Mouse (Mus musculus) heart, embryonic 12.5 days (tissue): ENCODE results near the gene Agxt. TPM values are rescaled to one million over a fixed set of nuclear protein-coding genes. Genes with fewer than 3 reads are reported as not detected.

Experiments used
- ATAC-seq: fragments of 200-750 bp; cut with Nextera tagmentation; 2 replicates; pipeline ENCODE4 v1.8.0; 2017; ENCODE audit warnings: moderate TSS enrichment, moderate library complexity; ENCODE audit not compliant: insufficient number of reproducible peaks, low FRiP score
- H3K27ac ChIP-seq: fragments of 300-500 bp; sonication (generic); 2 replicates; pipeline ENCODE4 v1.5.1; 2016; ENCODE audit warnings: mild to moderate bottlenecking, moderate library complexity; ENCODE audit not compliant: poor library complexity, severe bottlenecking
- H3K27me3 ChIP-seq: fragments of 300-500 bp; sonication (generic); replicated peaks from 2 replicates; pipeline ENCODE4 v1.6.1; 2016; ENCODE audit warnings: mild to moderate bottlenecking, moderate library complexity
- H3K36me3 ChIP-seq: fragments of 300-500 bp; sonication (generic); 2 replicates; pipeline ENCODE4 v1.6.1; 2016; ENCODE audit warnings: mild to moderate bottlenecking, moderate library complexity
- H3K4me1 ChIP-seq: fragments of 300-500 bp; sonication (generic); replicated peaks from 2 replicates; pipeline ENCODE4 v1.6.1; 2016; ENCODE audit warnings: mild to moderate bottlenecking
- H3K4me2 ChIP-seq: fragments of 300-500 bp; sonication (generic); 2 replicates; pipeline ENCODE4 v1.6.1; 2016; ENCODE audit warnings: mild to moderate bottlenecking, moderate library complexity
- H3K4me3 ChIP-seq: fragments of 300-500 bp; sonication (generic); 2 replicates; pipeline ENCODE4 v1.5.1; 2016; ENCODE audit warnings: mild to moderate bottlenecking
- H3K9ac ChIP-seq: fragments of 300-500 bp; sonication (generic); 2 replicates; pipeline ENCODE4 v1.6.1; 2016; ENCODE audit warnings: mild to moderate bottlenecking, moderate library complexity
- H3K9me3 ChIP-seq: fragments of 300-500 bp; sonication (generic); replicated peaks from 2 replicates; pipeline ENCODE4 v1.6.1; 2016; ENCODE audit warnings: mild to moderate bottlenecking, moderate library complexity
- WGBS: fragments of 180-500 bp; shearing (Covaris S2); methylation state at CpG from one replicate; pipeline ENCODE4 v1.1.7; 2016; 5-methylcytosine and 5-hydroxymethylcytosine counted together
- polyA plus RNA-seq: library from polyadenylated mRNA; unstranded; fragments of >200 nt; fragmentation: Nextera tagmentation; extraction: Ambion mirVana; gene quantifications from 2 replicates; pipeline ENCODE4 v1.2.1, GENCODE M21; 2016

Agxt gene
- polyA plus RNA-seq, 1 experiment from 2014 or later: not detected

- Histone ChIP-seq H3K4me3 (no peak overlapping the region), H3K4me1 (peaks cover 4% of the 10 kb centered on the region; the same call in 1 of the 2 replicates), H3K9ac (no peak overlapping the region), H3K9me3 (no peaks in the 10 kb centered on the region), H3K36me3 (no peaks in the 10 kb centered on the region), H3K27ac (no peak overlapping the region; the same call in 1 of the 2 replicates), H3K27me3 (peaks cover 57% of the 10 kb centered on the region), H3K4me2 (no peak overlapping the region)
- 45% methylated on average over 2 of the region's 2 CpGs for WGBS
- ATAC-seq: no peak
Measured at GRCm38 (mm10) chr1:93150907-93151661, 16.0 kb downstream of the Agxt start.

- ATAC-seq: no peak
Measured at GRCm38 (mm10) chr1:93157566-93157965, 22.5 kb downstream of the Agxt start.

DNA sequence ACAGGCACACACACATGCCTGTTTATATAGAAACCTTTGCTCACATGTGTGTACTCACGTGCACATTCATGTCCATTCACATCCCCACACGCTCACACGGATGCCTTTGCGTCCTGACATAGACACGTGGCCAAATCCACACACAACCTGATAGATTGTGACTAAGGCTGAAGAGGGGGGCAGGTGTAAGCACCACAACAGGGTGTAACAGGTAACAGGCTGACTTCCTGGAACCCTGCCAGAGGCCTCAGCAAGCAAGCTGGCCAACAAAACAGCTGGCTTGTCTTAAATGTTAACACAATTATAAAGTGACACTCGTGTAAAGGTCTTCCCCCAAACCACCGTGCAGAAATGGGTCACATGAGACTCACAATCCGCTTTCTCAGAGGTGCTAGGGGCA, 23.9 kb downstream of the Agxt start:
- Histone ChIP-seq H3K27ac (no peak overlapping the region), H3K9me3 (no peaks in the 10 kb centered on the region), H3K27me3 (peaks cover 83% of the 10 kb centered on the region), H3K9ac (no peak overlapping the region), H3K4me2 (no peak overlapping the region), H3K4me1 (peaks cover 11% of the 10 kb centered on the region), H3K4me3 (no peak overlapping the region), H3K36me3 (no peaks in the 10 kb centered on the region)
- 81% methylated on average over 8 of the region's 8 CpGs for WGBS
- ATAC-seq: no peak

More at GRCm38 (mm10) chr1:93157566-93157965, 22.5 kb downstream of the Agxt start:
- no peak overlapping the region for H3K27ac ChIP-seq
- no peak overlapping the region for H3K9ac ChIP-seq
- H3K9me3 ChIP-seq: no peaks in the 10 kb centered on the region
- 62% methylated on average over 4 of the region's 4 CpGs for WGBS
- H3K27me3 ChIP-seq: peaks cover 86% of the 10 kb centered on the region
- H3K4me2 ChIP-seq: no peak overlapping the region
- H3K4me1 ChIP-seq: peaks cover 11% of the 10 kb centered on the region
- H3K36me3 ChIP-seq: no peaks in the 10 kb centered on the region
- no peak overlapping the region for H3K4me3 ChIP-seq

- Histone ChIP-seq H3K4me2 (no peak overlapping the region), H3K4me3 (no peak overlapping the region), H3K27ac (no peak overlapping the region), H3K36me3 (no peaks in the 10 kb centered on the region), H3K9ac (no peak overlapping the region), H3K27me3 (peaks cover 75% of the 10 kb centered on the region), H3K4me1 (peaks cover 11% of the 10 kb centered on the region), H3K9me3 (no peaks in the 10 kb centered on the region)
- WGBS: 78% methylated on average over 21 of the region's 21 CpGs
- no peak; the same call in 1 of the 2 replicates for ATAC-seq
Measured at GRCm38 (mm10) chr1:93159566-93160500, 24.8 kb downstream of the Agxt start.

GRCm38 (mm10) chr1:93160501-93161133, 25.6 kb downstream of the Agxt start, which contains the start of gene 2310007B03Rik:
Gene 2310007B03Rik (minus strand): TSS chr1:93160948.
- Histone ChIP-seq H3K4me2 (no peak within 1 kb of the TSS), H3K4me3 (no peak within 1 kb of the TSS), H3K27ac (no peak within 1 kb of the TSS)

GRCm38 (mm10) chr1:93161350-93161749, 26.3 kb downstream of the Agxt start:
- WGBS: 76% methylated on average over 8 of the region's 8 CpGs

More at GRCm38 (mm10) chr1:93160501-93161133, 25.6 kb downstream of the Agxt start, which contains the start of gene 2310007B03Rik:
- Histone ChIP-seq H3K9me3 (no peaks in the 10 kb centered on the region), H3K9ac (no peak within 1 kb of the TSS), H3K27me3 (peaks cover 73% of the 10 kb centered on the region), H3K36me3 (no peaks in the 10 kb centered on the region), H3K4me1 (peaks cover 11% of the 10 kb centered on the region)
- 76% methylated on average over 8 of the region's 8 CpGs for WGBS
- ATAC-seq: no peak

GRCm38 (mm10) chr1:93161921-93162320, 26.9 kb downstream of the Agxt start:
- no peak overlapping the region for H3K4me2 ChIP-seq
- H3K36me3 ChIP-seq: no peaks in the 10 kb centered on the region
- no peak overlapping the region for H3K4me3 ChIP-seq
- H3K9me3 ChIP-seq: no peaks in the 10 kb centered on the region
- H3K27ac ChIP-seq: no peak overlapping the region
- peaks cover 70% of the 10 kb centered on the region for H3K27me3 ChIP-seq
- H3K9ac ChIP-seq: no peak overlapping the region
- ATAC-seq: no peak
- H3K4me1 ChIP-seq: peaks cover 16% of the 10 kb centered on the region
- 66% methylated on average over 10 of the region's 10 CpGs for WGBS

More at GRCm38 (mm10) chr1:93161350-93161749, 26.3 kb downstream of the Agxt start:
- Histone ChIP-seq H3K4me2 (no peak overlapping the region), H3K27ac (no peak overlapping the region), H3K27me3 (peaks cover 70% of the 10 kb centered on the region), H3K4me3 (no peak overlapping the region), H3K36me3 (no peaks in the 10 kb centered on the region), H3K4me1 (peaks cover 12% of the 10 kb centered on the region), H3K9ac (no peak overlapping the region), H3K9me3 (no peaks in the 10 kb centered on the region)
- ATAC-seq: no peak

- Histone ChIP-seq H3K27ac (no peak overlapping the region), H3K4me3 (no peak overlapping the region), H3K27me3 (peaks cover 74% of the 10 kb centered on the region), H3K4me1 (peaks cover 16% of the 10 kb centered on the region), H3K4me2 (no peak overlapping the region), H3K9me3 (no peaks in the 10 kb centered on the region), H3K9ac (no peak overlapping the region), H3K36me3 (no peaks in the 10 kb centered on the region)
- WGBS: 74% methylated on average over 7 of the region's 7 CpGs
- ATAC-seq: no peak
Measured at GRCm38 (mm10) chr1:93162588-93162987, 27.5 kb downstream of the Agxt start.

DNA sequence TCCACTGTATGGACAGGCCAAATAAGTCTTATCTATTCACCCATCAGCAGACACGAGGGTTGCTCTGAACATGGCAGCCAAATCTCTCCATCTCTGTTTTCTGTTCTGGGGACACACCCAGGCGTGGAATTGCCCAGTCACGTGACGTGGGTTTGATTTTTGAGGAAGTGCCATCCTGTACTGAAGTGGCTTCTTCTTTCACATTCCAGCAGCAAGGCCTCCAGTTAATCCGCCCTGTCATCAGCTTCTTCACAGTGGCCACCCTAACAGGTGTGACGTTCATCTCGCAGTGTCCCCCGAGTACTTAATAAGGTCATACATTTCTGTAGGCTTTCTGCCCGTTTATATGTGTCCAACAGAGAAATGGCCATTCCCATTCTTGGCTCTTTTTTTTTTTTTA, 30.4 kb downstream of the Agxt start:
- no peaks in the 10 kb centered on the region for H3K36me3 ChIP-seq
- no peak for ATAC-seq
- no peak overlapping the region for H3K9ac ChIP-seq
- no peak overlapping the region for H3K4me3 ChIP-seq
- H3K27me3 ChIP-seq: peaks cover 80% of the 10 kb centered on the region
- no peaks in the 10 kb centered on the region for H3K9me3 ChIP-seq
- no peak overlapping the region for H3K27ac ChIP-seq
- WGBS: 57% methylated on average over 9 of the region's 9 CpGs
- peaks cover 23% of the 10 kb centered on the region for H3K4me1 ChIP-seq
- no peak overlapping the region for H3K4me2 ChIP-seq

- peaks cover 80% of the 10 kb centered on the region for H3K27me3 ChIP-seq
- no peak overlapping the region for H3K4me3 ChIP-seq
- H3K4me1 ChIP-seq: peaks cover 21% of the 10 kb centered on the region
- no peaks in the 10 kb centered on the region for H3K9me3 ChIP-seq
- H3K27ac ChIP-seq: no peak overlapping the region
- H3K4me2 ChIP-seq: no peak overlapping the region
- H3K36me3 ChIP-seq: no peaks in the 10 kb centered on the region
- WGBS: 79% methylated on average over 11 of the region's 11 CpGs
- H3K9ac ChIP-seq: no peak overlapping the region
- ATAC-seq: no peak
Measured at GRCm38 (mm10) chr1:93166346-93167079, 31.5 kb downstream of the Agxt start.
